Mouse (Mus musculus) CH12.LX (cell line): ENCODE measurements at regions not wholly inside any gene's neighbourhood (a gene's known extent, or its start where the extent isn't known, plus 50 kb on each side); places are given as distances from the start of the nearest gene placed in this dataset.

Source experiments
- DNase-seq: peaks from one replicate; pipeline ENCODE4 v3.0.0-alpha.2; 2013; ENCODE audit errors: extremely low read depth
- H3K27ac ChIP-seq: 2 replicates; pipeline ENCODE4 v1.5.1; 2012; ENCODE audit warnings: low read depth, mild to moderate bottlenecking, control low read depth, moderate library complexity; ENCODE audit not compliant: insufficient read depth
- H3K27me3 ChIP-seq: replicated peaks from 2 replicates; pipeline ENCODE3; 2012; ENCODE audit warnings: inconsistent platforms
- H3K36me3 ChIP-seq, 2 experiments: replicated peaks in 1 of 2; 2 replicates each; pipeline versions ENCODE3 to v1.6.1; 2012; ENCODE audit warnings: inconsistent platforms in 1 of 2, low read length in 1 of 2, mild to moderate bottlenecking in 1 of 2, mixed read lengths in 1 of 2, moderate library complexity in 1 of 2; ENCODE audit not compliant: control insufficient read depth in 1 of 2, insufficient read depth in 1 of 2
- H3K4me1 ChIP-seq, 2 experiments: 2 replicates each; pipeline ENCODE4 v1.6.1; 2012; ENCODE audit warnings: inconsistent platforms in 1 of 2, moderate library complexity in 1 of 2; ENCODE audit not compliant: insufficient read depth in 2 of 2, control insufficient read depth in 1 of 2
- H3K4me2 ChIP-seq: 2 replicates; pipeline ENCODE4 v1.6.1; 2012; ENCODE audit warnings: low read depth, mild to moderate bottlenecking, control low read depth; ENCODE audit not compliant: poor library complexity, insufficient read depth, severe bottlenecking
- H3K4me3 ChIP-seq, 3 experiments: fragments of 150-350 bp in 1 of 3; sonication (generic) in 1 of 3; replicated peaks in 1 of 3; 2 replicates each; pipeline versions ENCODE3 to v1.5.1; 2011 to 2012; ENCODE audit warnings: low read depth in 2 of 3, low read length in 2 of 3, mild to moderate bottlenecking in 2 of 3, moderate library complexity in 2 of 3, control low read depth in 1 of 3, improper control_type of control experiment in 1 of 3, inconsistent platforms in 1 of 3, mixed read lengths in 1 of 3; ENCODE audit not compliant: poor library complexity in 1 of 3
- H3K79me2 ChIP-seq: replicated peaks from 2 replicates; pipeline ENCODE4 v1.6.1; 2012; ENCODE audit warnings: mild to moderate bottlenecking, moderate library complexity; ENCODE audit not compliant: control insufficient read depth, poor library complexity, insufficient read depth, severe bottlenecking; ENCODE audit errors: extremely low read depth
- H3K9ac ChIP-seq: 2 replicates; pipeline ENCODE4 v1.6.1; 2012; ENCODE audit warnings: low read depth, mild to moderate bottlenecking, control low read depth, moderate library complexity; ENCODE audit not compliant: insufficient read depth
- H3K9me3 ChIP-seq: replicated peaks from 2 replicates; pipeline ENCODE3; 2012; ENCODE audit warnings: low read length, inconsistent platforms, mixed read lengths
- BHLHE40 ChIP-seq: IDR thresholded peaks from 2 replicates; pipeline ENCODE4 v1.6.1; 2011; ENCODE audit warnings: mild to moderate bottlenecking, low read depth, low read length, improper control_type of control experiment
- CHD2 ChIP-seq: IDR thresholded peaks from 2 replicates; pipeline ENCODE4 v1.6.1; 2011; ENCODE audit warnings: low read length, improper control_type of control experiment
- CTCF ChIP-seq, 2 experiments: IDR thresholded peaks in 1 of 2; conservative IDR thresholded peaks in 1 of 2; 2 replicates each; pipeline ENCODE4 v1.5.1; 2011 to 2012; ENCODE audit warnings: low read depth in 2 of 2, low read length in 2 of 2, improper control_type of control experiment in 1 of 2, inconsistent platforms in 1 of 2, mild to moderate bottlenecking in 1 of 2, moderate library complexity in 1 of 2
- ELF1 ChIP-seq: IDR thresholded peaks from 2 replicates; pipeline ENCODE4 v1.6.1; 2014; ENCODE audit warnings: low read depth, mild to moderate bottlenecking, inconsistent platforms, low read length, improper control_type of control experiment
- EP300 ChIP-seq: IDR thresholded peaks from 2 replicates; pipeline ENCODE4 v1.6.1; 2011; ENCODE audit warnings: low read length, improper control_type of control experiment
- ETS1 ChIP-seq: conservative IDR thresholded peaks from 2 replicates; pipeline ENCODE4 v1.6.1; 2012; ENCODE audit warnings: low read depth, mild to moderate bottlenecking, inconsistent platforms, low read length, improper control_type of control experiment, moderate library complexity
- GABPA ChIP-seq: IDR thresholded peaks from 2 replicates; pipeline ENCODE4 v1.6.1; 2012; ENCODE audit warnings: low read depth, low read length, improper control_type of control experiment, inconsistent platforms; ENCODE audit not compliant: insufficient replicate concordance
- HCFC1 ChIP-seq: IDR thresholded peaks from 2 replicates; pipeline ENCODE4 v1.6.1; 2012; ENCODE audit warnings: low read depth, mild to moderate bottlenecking, inconsistent platforms, low read length, improper control_type of control experiment
- IRF4 ChIP-seq: IDR thresholded peaks from 2 replicates; pipeline ENCODE4 v1.6.1; 2014; ENCODE audit warnings: low read depth, mild to moderate bottlenecking, inconsistent platforms, low read length, improper control_type of control experiment
- JUN ChIP-seq: IDR thresholded peaks from 2 replicates; pipeline ENCODE4 v1.6.1; 2011; ENCODE audit warnings: low read depth, mild to moderate bottlenecking, low read length, improper control_type of control experiment, moderate library complexity; ENCODE audit not compliant: insufficient read depth
- JUND ChIP-seq: conservative IDR thresholded peaks from 2 replicates; pipeline ENCODE4 v1.6.1; 2011; ENCODE audit warnings: low read depth, low read length, improper control_type of control experiment
- MAFK ChIP-seq: IDR thresholded peaks from 2 replicates; pipeline ENCODE4 v1.6.1; 2011; ENCODE audit warnings: low read length, improper control_type of control experiment; ENCODE audit not compliant: insufficient replicate concordance
- MAX ChIP-seq: IDR thresholded peaks from 2 replicates; pipeline ENCODE4 v1.6.1; 2011; ENCODE audit warnings: low read length, improper control_type of control experiment
- MAZ ChIP-seq: IDR thresholded peaks from 2 replicates; pipeline ENCODE4 v1.6.1; 2012; ENCODE audit warnings: low read depth, mild to moderate bottlenecking, inconsistent platforms, low read length, improper control_type of control experiment, moderate library complexity
- MEF2A ChIP-seq: IDR thresholded peaks from 2 replicates; pipeline ENCODE4 v1.6.1; 2014; ENCODE audit warnings: low read depth, mild to moderate bottlenecking, inconsistent platforms, low read length, improper control_type of control experiment, borderline replicate concordance
- MXI1 ChIP-seq: IDR thresholded peaks from 2 replicates; pipeline ENCODE4 v1.6.1; 2011; ENCODE audit warnings: mild to moderate bottlenecking, low read depth, low read length, improper control_type of control experiment
- MYC ChIP-seq: IDR thresholded peaks from 2 replicates; pipeline ENCODE4 v1.6.1; 2011; ENCODE audit warnings: low read depth, mild to moderate bottlenecking, improper control_type of control experiment, low read length
- NELFE ChIP-seq: IDR thresholded peaks from 2 replicates; pipeline ENCODE4 v1.6.1; 2011; ENCODE audit warnings: low read depth, low read length, improper control_type of control experiment
- POLR2A ChIP-seq: IDR thresholded peaks from 2 replicates; pipeline ENCODE4 v1.6.1; 2011; ENCODE audit warnings: low read depth, mild to moderate bottlenecking, improper control_type of control experiment, low read length
- RAD21 ChIP-seq: IDR thresholded peaks from 2 replicates; pipeline ENCODE4 v1.6.1; 2011; ENCODE audit warnings: low read depth, mild to moderate bottlenecking, low read length, improper control_type of control experiment, moderate library complexity
- SIN3A ChIP-seq: IDR thresholded peaks from 2 replicates; pipeline ENCODE4 v1.6.1; 2012; ENCODE audit warnings: low read length, improper control_type of control experiment, inconsistent platforms
- SMC3 ChIP-seq: IDR thresholded peaks from 2 replicates; pipeline ENCODE4 v1.6.1; 2011; ENCODE audit warnings: low read depth, low read length, improper control_type of control experiment
- TBP ChIP-seq: conservative IDR thresholded peaks from 2 replicates; pipeline ENCODE4 v1.6.1; 2011; ENCODE audit warnings: low read depth, low read length, improper control_type of control experiment
- TCF12 ChIP-seq: IDR thresholded peaks from 2 replicates; pipeline ENCODE4 v1.6.1; 2014; ENCODE audit warnings: low read depth, mild to moderate bottlenecking, inconsistent platforms, low read length, improper control_type of control experiment
- UBTF ChIP-seq: IDR thresholded peaks from 2 replicates; pipeline ENCODE4 v1.6.1; 2012; ENCODE audit warnings: low read depth, mild to moderate bottlenecking, inconsistent platforms, low read length, improper control_type of control experiment, moderate library complexity
- USF1 ChIP-seq: IDR thresholded peaks from 2 replicates; pipeline ENCODE4 v1.6.1; 2014; ENCODE audit warnings: low read depth, mild to moderate bottlenecking, inconsistent platforms, low read length, improper control_type of control experiment
- USF2 ChIP-seq: conservative IDR thresholded peaks from 2 replicates; pipeline ENCODE4 v1.6.1; 2011; ENCODE audit warnings: low read depth, low read length, improper control_type of control experiment
- ZC3H11A ChIP-seq: IDR thresholded peaks from 2 replicates; pipeline ENCODE4 v1.6.1; 2012; ENCODE audit warnings: low read depth, mild to moderate bottlenecking, inconsistent platforms, low read length, improper control_type of control experiment
- ZMIZ1 ChIP-seq: IDR thresholded peaks from 2 replicates; pipeline ENCODE4 v1.6.1; 2012; ENCODE audit warnings: low read depth, mild to moderate bottlenecking, inconsistent platforms, low read length, improper control_type of control experiment
- ZNF384 ChIP-seq: IDR thresholded peaks from 2 replicates; pipeline ENCODE4 v1.6.1; 2012; ENCODE audit warnings: low read depth, low read length, improper control_type of control experiment, inconsistent platforms
- dilution Hi-C: fragments of 300-500 bp; cut with MboI; formaldehyde crosslinking; loops from 2 replicates; pipeline ENCODE4 v1.14.3; 2020; ENCODE audit warnings: low sequenced_read_pairs; ENCODE audit not compliant: extremely low pct_unique_long_range_greater_than_20kb, extremely low pct_ligation_motif_present
- in situ Hi-C: fragments of 300-500 bp; cut with MboI; formaldehyde crosslinking; loops from 3 replicates; pipeline ENCODE4 v1.14.3; 2019; ENCODE audit warnings: low sequenced_read_pairs, low pct_ligation_motif_present, low pct_unique_long_range_greater_than_20kb, mixed read lengths

DNA sequence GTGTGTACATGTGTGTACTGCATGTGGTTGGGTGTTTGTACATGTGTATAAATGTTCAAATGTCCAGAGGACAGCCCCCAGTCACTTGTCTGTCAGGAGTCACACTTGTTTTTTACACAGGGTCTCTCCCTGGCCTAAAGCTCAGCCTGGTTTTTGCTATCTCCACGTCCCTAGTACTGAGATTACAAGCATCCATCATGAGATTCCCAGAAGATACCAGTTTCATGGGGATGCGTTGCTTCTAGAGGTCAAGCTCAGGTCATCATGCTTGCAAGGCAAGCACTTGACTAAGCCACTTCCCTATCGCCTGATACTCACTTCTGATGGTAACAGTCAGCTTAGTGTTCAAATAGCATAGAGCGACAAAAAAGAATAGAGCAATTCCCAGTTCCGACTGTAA, 244.1 kb upstream of the Jmjd1c start:
- Histone ChIP-seq H3K4me1 (peaks cover 10 to 38% of the 10 kb centered on the region in 2 experiments), H3K4me3 (peak overlapping the region in 1 of 3 experiments; percentile 15), H3K79me2 (no peaks in the 10 kb centered on the region), H3K4me2 (no peak overlapping the region), H3K27ac (no peak overlapping the region), H3K27me3 (no peaks in the 10 kb centered on the region), H3K9me3 (peaks cover 9% of the 10 kb centered on the region), H3K9ac (no peak overlapping the region), H3K36me3 (no peaks in the 10 kb centered on the region)
- TF ChIP-seq ZC3H11A = no peak
- no peak for DNase-seq
- in situ Hi-C loops = no loop called here
- dilution Hi-C loops = no loop called here

DNA sequence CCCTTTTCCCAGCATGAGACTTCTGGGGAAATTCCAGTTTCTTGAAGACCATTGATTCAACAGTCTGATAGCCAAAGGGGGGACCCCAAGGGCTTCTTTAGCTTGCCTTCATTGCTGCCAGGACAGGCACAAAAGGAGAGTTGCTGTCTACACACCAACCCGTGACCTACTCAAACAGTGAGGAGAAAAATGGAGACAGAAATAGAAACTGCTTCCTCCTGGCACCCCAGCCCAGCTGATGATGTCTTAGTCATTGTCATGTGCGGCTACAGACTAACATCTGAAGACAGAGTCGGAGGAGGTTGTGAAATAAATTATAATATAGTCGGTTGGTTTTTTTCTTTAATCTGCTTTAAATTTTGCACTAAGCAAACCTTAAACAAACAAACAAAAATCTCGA, 243.2 kb upstream of the Jmjd1c start:
- Histone ChIP-seq H3K4me1 (peaks cover 13 to 47% of the 10 kb centered on the region in 2 experiments), H3K27me3 (no peaks in the 10 kb centered on the region), H3K9me3 (peaks cover 9% of the 10 kb centered on the region), H3K79me2 (no peaks in the 10 kb centered on the region), H3K27ac (no peak overlapping the region), H3K36me3 (no peaks in the 10 kb centered on the region), H3K9ac (peak overlapping the region; percentile 53; the same call in 1 of the 2 replicates), H3K4me3 (no peak overlapping the region), H3K4me2 (peak overlapping the region; percentile 92)
- peak; percentile 85 for DNase-seq
- dilution Hi-C loops = no loop called here
- in situ Hi-C loops = no loop called here
- peak; percentile 47 for TF ChIP-seq MAX
- TF ChIP-seq EP300 = peak; percentile 84
- TF ChIP-seq BHLHE40 = peak; percentile 98
- no peak; the same call in 1 of the 2 replicates for TF ChIP-seq MYC
- peak; percentile 45; the same call in 1 of the 2 replicates for TF ChIP-seq ZNF384
- TF ChIP-seq CTCF (conservative IDR thresholded peaks at IDR 0.05 in 1 of 2, IDR thresholded peaks at IDR 0.05 in 1 of 2; ENCODE audit: low read depth in 2 of 2, low read length in 2 of 2) = no peak
- TF ChIP-seq JUND = peak; percentile 58
- TF ChIP-seq ETS1 = peak; percentile 99
- no peak for TF ChIP-seq SMC3
- no peak; the same call in 1 of the 2 replicates for TF ChIP-seq RAD21
- no peak for TF ChIP-seq UBTF
- peak; percentile 63; the same call in 1 of the 2 replicates for TF ChIP-seq MAFK
- TF ChIP-seq USF1 = no peak
- no peak for TF ChIP-seq NELFE
- no peak for TF ChIP-seq ZMIZ1
- TF ChIP-seq MXI1 = peak; percentile 63; the same call in 1 of the 2 replicates
- peak; percentile 25; the same call in 1 of the 2 replicates for TF ChIP-seq JUN
- peak; percentile 70; the same call in 1 of the 2 replicates for TF ChIP-seq MAZ
- no peak for TF ChIP-seq TBP
- peak; percentile 32; the same call in 1 of the 2 replicates for TF ChIP-seq HCFC1
- no peak for TF ChIP-seq ELF1
- no peak for TF ChIP-seq USF2
- TF ChIP-seq POLR2A = no peak
- peak; percentile 62; the same call in 1 of the 2 replicates for TF ChIP-seq TCF12
- peak; percentile 98 for TF ChIP-seq MEF2A
- TF ChIP-seq SIN3A = peak; percentile 78
- peak; percentile 81 for TF ChIP-seq IRF4
- TF ChIP-seq GABPA = no peak
- 0 out of 2 replicates have a peak, but pooled peaks have one; percentile 27 for TF ChIP-seq CHD2
- TF ChIP-seq, all 38 proteins: peak for 16
